Mouse (Mus musculus) liver, embryonic 14.5 days (tissue): ENCODE data around the gene Sart1.

Experiments used
- CTCF ChIP-seq: IDR thresholded peaks from 2 replicates; pipeline ENCODE4 v1.5.1; 2016; ENCODE audit warnings: antibody characterized with exemption, low read depth, control low read depth
- EP300 ChIP-seq: IDR thresholded peaks from 2 replicates; pipeline ENCODE4 v1.6.1; 2016; ENCODE audit warnings: antibody characterized with exemption, low read depth

GRCm38 (mm10) chr19:5334741-5335140, 53.8 kb downstream of the Sart1 start:
- no peak for TF ChIP-seq CTCF
- no peak for TF ChIP-seq EP300
